Mouse (Mus musculus) kidney, adult 9 months (tissue): Measurements from ENCODE around the gene Thap11.
A peak's percentile ranks its signal among the peaks of the same experiment; 100 is the strongest.
"Not testable (repeated sequence)": the region's sequence is repeated elsewhere in the genome, so short reads cannot be mapped to it uniquely, and the experiment has no call there.

Source experiments
- DNase-seq: peaks from one replicate; pipeline ENCODE4 v3.0.0; 2022

Gene Thap11

GRCm38 (mm10) chr8:105854715-105855216 is at the start of gene Thap11:
TSS of gene Thap11 (plus strand) at chr8:105855132.
- peak; percentile 93 for DNase-seq

- no peak for DNase-seq
Measured at GRCm38 (mm10) chr8:105805346-105805745, 49.6 kb upstream of the Thap11 start.

- no peak for DNase-seq
Measured at GRCm38 (mm10) chr8:105805964-105806363, 49.0 kb upstream of the Thap11 start.

DNA sequence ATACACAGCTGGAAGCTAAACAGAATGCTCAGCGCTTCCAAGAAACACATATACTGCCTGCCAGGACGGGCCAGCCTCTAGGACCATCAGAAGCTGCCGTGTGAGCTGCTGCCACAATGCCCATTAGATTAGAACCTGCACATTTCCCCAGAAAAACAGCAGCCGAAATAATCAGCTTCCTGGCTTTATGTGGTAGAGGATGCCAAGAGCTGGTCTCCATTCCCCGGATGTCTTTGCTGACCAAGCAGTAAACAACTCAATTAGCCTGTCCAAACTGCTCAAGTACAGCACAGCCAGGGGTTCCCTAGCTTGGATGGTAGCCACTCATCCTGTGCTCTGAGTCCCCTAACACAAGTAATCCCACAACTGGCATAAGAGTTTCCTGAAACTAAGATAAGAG is 47.2 kb upstream of the Thap11 start:
- DNase-seq: peak; percentile 61

DNA sequence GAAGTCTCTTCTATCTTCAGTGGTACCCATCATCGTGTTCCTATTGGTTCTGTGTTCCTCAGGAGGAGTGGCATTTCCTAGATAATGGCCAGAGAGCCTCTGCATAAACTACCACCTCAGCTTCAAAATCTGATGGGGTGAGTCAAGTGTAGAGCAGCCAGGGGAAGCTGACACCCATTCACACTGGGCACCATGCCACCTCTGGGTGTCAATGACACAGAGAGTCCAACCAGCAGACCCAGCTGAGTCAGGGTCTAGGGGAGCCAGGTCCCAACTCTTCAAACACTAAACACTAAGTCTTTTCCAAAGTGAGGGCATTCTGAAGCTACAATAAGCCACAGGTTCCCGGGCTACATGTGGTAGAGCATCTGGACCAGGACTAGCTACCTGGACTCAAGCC is 46.5 kb upstream of the Thap11 start:
- DNase-seq: peak; percentile 52

- no peak for DNase-seq
Measured at GRCm38 (mm10) chr8:105810245-105810786, 44.6 kb upstream of the Thap11 start.

GRCm38 (mm10) chr8:105811061-105811460 is 43.9 kb upstream of the Thap11 start:
- DNase-seq: no peak

DNA sequence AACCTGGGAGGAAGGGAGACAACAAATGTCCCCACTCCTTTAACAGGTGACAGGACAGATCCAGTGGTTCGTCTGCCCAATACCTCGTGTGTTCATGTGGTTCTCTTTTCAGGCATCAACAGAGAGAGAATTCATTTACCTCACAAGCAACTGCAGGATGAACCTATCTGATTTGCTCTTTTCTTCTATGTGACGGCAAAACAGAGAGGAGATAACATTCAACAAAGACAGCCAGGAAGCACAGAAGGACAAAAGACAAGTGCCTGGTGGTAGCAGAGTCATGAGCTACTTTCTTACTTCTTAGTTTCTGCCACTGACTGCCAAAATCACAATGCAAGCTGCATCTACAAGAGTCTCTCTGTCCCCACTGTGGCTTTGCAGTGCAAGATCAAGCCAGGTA is 43.4 kb upstream of the Thap11 start:
- DNase-seq: no peak

GRCm38 (mm10) chr8:105812511-105812910 is 42.4 kb upstream of the Thap11 start:
- peak; percentile 39 for DNase-seq

DNA sequence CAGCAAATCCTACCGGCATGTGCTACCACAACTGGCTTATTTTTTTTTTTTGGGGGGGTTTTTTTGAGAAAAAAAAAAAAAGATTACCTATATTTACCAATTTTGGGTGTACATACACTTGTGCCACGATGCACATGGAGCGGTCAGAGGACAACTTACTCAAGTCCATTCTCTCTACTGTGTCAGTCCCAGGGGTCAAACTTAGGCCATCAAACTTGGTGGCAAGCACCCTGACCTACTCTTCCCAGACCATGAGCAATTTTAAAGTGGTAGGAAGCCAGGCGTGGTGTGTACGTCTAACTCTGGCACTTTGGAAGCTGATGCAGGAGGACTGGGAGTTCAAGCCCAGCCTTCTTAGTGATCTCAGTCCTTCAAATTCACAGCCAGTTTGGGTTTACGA is 41.7 kb upstream of the Thap11 start:
- no peak for DNase-seq

DNA sequence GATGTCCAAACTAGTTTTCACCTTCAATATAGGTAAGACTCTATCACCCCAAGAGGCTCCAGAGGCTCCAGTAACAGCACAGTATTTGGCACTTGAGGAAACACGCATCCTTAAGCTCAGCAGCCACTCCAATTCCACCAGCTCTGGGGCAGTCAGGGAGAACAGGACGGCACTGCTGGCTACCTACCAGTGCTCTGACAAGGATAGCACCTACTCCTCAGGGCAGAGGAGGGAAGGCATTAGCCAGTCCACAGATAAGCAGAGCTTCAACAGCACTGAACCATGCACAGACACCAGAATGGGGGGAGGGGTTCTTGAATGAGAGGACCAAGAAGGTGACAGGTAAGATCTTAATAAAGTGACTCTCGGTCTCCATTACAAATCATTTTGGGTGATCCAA is 35.3 kb upstream of the Thap11 start:
- DNase-seq: no peak

DNA sequence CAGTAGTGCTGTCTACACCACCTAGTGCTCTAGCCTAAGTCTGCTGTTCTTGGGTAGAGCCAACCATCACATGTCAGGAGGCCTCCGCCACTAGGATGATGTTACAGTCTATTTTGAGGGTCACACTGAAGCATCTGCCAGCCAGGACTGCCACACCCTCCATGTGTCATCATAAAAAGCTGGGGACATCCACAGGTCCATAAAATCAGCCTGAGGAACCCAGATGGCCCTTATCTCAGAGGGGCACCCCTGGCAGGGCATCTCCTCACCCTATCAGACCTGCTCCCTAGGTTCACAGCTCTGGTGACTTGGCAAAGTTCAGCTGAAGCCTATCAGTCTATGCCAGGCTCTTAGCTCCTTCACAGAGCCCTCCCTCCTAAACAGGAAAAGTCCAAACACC is 34.0 kb upstream of the Thap11 start:
- no peak for DNase-seq

DNA sequence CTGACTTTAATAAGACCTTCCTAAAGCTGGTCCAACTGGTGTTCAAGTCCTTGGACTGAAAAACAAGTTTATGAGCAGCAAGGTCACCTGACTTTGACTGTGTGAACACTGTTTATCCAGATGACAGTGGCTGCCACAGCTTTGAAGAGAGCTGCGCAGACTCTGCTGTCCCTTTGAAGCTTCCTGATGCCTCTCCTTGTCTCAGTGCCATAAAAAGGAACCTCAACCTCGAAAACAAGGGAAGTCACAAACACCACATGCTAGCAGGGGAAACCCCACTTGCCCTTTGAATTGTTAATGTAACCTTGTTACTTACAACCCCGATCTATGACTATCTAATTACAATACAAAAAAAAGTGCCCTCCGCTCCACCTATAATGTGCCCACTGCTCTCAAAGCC is 29.4 kb upstream of the Thap11 start:
- DNase-seq: no peak

DNA sequence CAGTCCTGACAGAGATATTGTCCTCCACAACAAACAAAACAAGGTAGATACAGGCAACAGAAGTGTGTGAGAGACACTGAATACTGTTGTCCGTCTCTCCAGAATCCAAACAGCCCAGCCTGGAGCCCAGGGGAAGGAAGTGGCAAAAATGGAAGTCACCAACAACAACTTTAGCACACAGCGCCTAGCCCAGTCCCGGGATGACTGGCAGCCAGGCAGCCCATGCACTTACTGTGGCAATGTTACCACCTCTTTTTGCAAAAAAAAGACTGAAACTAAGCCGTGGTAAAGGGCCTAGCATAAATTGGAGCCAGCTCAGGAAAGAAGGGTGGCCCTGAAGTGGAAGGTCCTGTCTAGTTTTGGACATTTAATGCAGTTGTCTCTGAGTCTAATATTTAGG is 28.6 kb upstream of the Thap11 start:
- DNase-seq: no peak

DNA sequence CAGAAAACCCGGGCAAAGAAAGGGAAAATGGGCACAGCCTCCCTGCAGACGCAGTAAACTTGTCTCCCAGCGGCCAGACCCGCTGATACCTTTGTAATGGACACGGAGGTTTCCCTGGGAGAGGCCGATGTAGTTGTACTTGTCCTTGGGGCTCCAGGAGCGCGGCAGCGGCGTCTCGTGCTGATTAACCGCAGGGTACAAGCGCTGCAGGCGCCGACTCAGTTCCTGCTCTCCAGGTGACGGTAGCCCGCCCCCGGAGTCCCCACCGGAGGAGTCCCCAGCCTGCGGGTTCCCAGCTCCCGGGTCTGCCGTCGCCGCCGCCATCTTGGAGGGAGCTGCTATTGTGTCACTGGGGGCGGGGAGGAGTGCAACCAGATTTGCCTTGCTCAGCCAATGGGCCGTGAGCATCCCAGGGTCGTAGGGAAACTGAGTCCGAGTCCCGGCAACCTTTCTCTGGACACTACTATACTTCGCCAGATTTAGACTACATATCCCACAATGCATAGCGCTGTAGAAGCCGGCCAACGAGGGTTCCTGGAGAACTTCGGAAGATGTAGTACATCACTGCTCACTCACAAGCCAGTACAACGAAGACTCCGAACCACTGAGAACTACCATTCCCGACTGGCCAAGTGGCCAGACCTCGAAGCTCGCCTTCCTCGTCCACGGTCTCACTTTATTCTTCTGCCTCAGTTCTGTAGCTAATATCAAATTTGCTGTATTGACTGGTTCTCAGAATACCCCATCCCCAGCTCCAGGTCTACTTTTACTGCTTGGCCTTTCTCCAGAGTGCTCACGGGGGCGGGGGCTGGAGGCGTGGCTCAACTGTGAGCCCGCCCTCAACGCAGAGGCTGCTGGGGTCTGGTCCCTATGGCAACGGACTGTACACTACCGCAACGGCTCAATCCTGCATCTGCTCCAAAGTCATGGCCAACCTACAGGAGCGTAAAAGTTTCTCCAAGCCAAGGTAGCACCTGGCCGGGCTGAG is 27.8 kb upstream of the Thap11 start, which contains the start of the genes Ranbp10 and Tsnaxip1:
Ranbp10 (minus strand) TSS at position 490 of the 988 bp plus-strand sequence.
Tsnaxip1 (plus strand) TSS at position 871 of the 988 bp plus-strand sequence.
- DNase-seq: peak; percentile 100

DNA sequence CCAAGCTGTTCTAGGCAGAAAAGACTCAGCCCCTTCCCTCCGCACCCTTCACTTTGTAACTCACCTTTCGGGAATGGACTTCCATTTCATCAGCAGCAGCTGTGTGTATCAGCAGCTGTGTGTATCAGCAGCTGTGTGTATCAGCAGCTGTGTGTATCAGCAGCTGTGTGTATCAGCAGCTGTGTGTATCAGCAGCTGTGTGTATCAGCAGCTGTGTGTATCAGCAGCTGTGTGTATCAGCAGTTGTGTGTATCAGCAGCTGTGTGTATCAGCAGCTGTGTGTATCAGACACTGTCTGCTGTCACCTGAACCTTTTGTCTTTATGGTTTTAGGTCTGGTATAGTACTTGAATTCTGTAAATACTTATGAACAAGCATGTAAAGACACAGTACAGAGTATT is 21.2 kb upstream of the Thap11 start:
- DNase-seq: not testable (repeated sequence)

DNA sequence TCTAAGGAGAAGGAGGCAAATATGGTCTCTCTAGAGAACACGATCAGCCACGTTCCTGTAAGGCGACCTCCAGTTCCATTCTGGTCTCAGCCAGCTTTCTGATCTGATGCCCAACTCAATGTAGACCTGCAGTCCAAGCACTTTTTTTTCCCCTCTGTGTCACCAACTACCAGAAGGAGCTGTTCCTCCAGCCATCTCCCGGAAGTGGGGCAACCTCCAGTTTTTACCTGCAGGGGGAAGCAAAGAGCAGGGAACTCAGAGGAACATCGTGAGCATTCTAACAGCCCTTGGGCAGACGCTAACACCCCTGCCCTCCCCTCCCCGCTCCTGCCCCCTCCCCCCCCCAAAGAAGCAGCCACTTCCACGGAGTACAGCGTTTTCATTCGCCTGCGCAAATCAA is 19.6 kb upstream of the Thap11 start:
- DNase-seq: peak; percentile 91

DNA sequence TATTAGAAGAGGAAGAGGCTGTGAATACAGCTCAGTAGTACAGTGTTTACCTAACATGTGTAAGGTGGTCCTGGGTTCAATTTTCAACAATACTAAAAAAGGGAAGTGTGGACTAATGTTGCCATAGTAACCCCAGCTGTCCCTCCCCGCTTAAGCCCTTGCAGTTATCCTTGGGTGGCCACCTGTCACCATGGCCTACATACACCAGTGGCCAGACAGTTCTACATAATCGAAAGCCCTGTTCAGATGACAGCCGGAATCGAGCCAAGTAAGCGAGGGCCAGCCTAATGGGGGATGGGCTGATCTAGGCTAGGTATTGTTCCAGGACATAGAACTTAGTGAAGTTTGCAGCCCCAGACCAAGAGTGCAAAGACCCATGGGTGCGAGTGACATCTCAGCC is 17.9 kb upstream of the Thap11 start:
- no peak for DNase-seq

- no peak for DNase-seq
Measured at GRCm38 (mm10) chr8:105839209-105839608, 15.7 kb upstream of the Thap11 start.

DNA sequence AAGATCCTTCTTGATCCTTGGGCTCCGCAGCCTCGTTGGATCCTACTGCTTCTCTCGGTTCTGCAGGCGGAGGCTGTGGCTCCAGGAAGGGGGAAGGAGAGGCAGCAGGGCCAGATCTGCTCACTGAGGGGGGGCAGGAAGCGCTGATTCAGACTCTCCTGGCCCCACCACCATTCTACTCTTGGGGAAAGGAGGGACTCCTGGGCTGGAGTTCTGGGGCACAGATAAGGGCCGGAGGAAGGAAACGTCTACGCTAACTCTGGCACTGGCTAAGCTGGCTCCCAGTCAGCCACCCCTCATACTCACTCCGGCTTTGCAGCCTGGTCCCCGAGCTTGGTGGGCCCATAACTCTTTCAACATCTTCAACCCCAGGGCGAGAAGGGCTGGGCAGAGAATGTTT is 8.3 kb upstream of the Thap11 start:
- DNase-seq: no peak

DNA sequence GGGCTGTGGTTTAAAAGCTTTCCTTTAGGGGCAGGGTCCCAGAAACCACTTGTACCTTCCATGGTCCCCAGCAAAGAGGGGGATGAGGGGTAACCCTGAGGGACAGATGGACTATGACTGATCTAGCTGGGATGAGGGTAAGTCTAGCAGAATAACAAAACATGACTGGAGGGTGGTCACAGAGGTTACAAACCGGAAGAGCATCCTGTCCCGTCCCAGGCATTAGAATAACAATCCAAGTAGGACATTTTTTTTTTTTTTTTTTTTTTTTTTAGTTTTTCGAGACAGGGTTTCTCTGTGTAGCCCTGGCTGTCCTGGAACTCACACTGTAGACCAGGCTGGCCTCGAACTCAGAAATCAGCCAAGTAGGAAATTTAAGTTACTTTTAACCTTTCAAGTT is 4.9 kb upstream of the Thap11 start:
- no peak for DNase-seq

GRCm38 (mm10) chr8:105850611-105851010 is 4.3 kb upstream of the Thap11 start:
- no peak for DNase-seq

DNA sequence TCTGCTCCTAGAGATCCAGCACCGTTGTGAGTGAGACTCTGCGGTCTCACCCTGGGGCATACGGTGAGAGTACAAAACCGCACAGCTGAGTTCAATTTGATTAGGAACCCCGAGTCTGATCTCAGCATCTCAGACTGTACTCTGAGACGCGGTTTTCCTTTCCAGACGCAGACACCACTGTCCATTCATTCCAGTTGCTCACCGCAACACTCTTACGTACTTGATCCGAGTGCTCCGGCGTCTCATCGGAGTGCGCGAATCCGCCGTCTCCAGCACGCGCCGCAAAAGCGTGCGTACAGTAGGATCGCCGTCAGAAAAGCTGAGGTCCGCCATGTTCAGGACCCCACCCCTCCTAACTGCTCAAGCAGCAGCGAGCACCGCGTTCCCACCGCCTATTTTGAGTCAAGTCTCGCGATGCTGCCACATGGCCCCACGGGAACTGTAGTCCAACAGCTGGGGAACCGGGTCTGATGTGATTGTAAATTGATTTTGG is 3.2 kb upstream of the Thap11 start:
- DNase-seq: peak; percentile 88
